Mouse (Mus musculus): ENCODE data around the gene Stk25.

DNA sequence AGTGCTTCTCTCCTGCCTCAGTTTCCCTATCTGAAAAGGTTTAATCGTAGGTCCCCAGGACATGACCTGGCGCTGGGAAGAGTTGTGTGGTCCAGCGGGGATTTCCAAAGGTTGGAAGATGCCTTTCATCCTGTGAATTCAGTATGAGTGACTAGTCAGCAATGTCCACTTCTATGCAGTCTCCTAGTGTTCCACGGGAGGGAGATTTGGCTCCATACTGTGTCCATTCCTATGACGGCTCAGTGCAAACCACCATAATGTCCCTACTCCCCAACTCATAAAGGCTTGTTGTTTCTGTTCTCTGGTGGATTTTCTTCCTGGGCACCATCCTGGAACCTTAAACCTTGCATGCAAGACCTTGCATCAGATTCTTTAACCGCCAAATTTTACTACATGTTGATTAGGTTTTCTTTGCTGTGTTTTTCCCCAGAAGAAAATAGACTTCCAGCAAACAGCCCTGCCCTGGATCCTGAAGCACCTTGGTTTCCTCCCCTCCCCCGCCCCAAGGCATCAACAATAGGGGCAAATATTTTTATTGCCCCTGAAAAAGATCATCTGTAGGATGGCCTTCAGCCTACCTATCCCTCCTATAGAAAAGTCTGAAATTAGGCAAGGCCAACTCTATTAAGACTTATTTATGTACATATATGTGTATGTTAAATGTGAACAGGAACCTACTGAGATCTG is 22.1 kb downstream of the Stk25 start:
- TF ChIP-seq POLR2A (IDR thresholded peaks at IDR 0.05; ENCODE audit: low read depth, low read length): no peak
- TF ChIP-seq CTCF (IDR thresholded peaks at IDR 0.05; ENCODE audit: borderline replicate concordance, insufficient read depth, low read length): no peak
